8 mouse cellular contexts compared by ENCODE assay signal in the genomic region with DNA sequence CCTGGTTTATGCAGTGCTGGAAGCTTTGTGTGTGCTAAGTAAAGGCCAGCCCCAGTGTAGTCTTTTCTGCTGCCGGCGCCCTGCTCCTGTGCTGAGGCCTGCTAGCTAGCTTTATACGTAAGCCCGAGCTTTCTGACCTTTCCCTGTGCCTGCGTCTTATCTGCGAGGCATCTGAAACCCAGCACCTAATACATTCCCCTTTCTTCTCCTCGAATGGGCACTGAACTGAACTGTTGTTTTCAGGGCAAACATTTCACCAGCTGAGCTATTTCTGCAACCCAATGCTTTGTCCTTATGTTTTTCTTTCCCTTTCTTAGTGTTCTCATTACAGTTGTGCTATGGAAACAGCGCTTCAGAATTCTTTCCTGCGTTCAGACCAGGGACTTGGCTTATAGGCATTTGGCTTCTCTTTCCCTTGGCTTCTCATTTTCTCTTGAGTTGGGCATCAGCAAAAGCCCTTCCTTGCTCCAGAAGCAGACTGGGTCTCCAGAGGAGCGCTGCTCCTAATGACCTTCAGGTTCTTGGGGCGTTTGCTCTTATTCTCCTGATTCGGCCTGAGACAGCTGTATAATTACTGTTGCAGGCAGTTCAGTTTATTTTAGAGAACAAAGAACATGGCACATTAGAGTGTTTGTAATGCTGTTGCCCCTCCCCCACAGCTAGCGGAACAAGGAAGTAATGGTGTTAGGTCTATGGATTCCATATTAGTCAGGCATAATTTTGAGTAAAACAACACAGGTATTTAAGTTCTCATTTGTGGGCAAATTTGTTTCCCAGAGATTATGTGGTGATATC.
DNase-seq lines count a peak whose midpoint lies in the region; ATAC-seq lines count a peak whose summit lies in the region.

No protein-coding gene starts in this region.

- H3K27me3 ChIP-seq in forebrain, embryonic 10.5 days (ENCODE audit: poor library complexity, severe bottlenecking) = no peaks in the 10 kb centered on the region
- H3K27me3 ChIP-seq in kidney, embryonic 14.5 days (ENCODE audit: control insufficient read depth, insufficient read depth, low read length) = no peaks in the 10 kb centered on the region
- no peaks in the 10 kb centered on the region for H3K27me3 ChIP-seq in midbrain, embryonic 11.5 days (ENCODE audit: control insufficient read depth, insufficient read depth, low read length)

- H3K4me3 ChIP-seq in forebrain, embryonic 10.5 days = peak overlapping the region; percentile 12; the same call in 1 of the 2 replicates
- no peak overlapping the region for H3K4me3 ChIP-seq in kidney, embryonic 14.5 days (ENCODE audit: low read length)
- H3K4me3 ChIP-seq in midbrain, embryonic 11.5 days (ENCODE audit: low read depth, low read length) = no peak overlapping the region

- peaks cover 86% of the 10 kb centered on the region for H3K4me1 ChIP-seq in forebrain, embryonic 10.5 days
- peaks cover 60% of the 10 kb centered on the region for H3K4me1 ChIP-seq in kidney, embryonic 14.5 days (ENCODE audit: control insufficient read depth, insufficient read depth, low read length)
- peaks cover 49% of the 10 kb centered on the region for H3K4me1 ChIP-seq in midbrain, embryonic 11.5 days (ENCODE audit: control insufficient read depth, insufficient read depth, low read length)

- 27% methylated on average over 13 of the region's 13 CpGs for WGBS in forebrain, embryonic 10.5 days
- WGBS in kidney, embryonic 14.5 days = 16% methylated on average over 13 of the region's 13 CpGs
- 31% methylated on average over 13 of the region's 13 CpGs for WGBS in midbrain, embryonic 11.5 days

- peak; percentile 55 for DNase-seq in retina, postnatal 1 day
- no peak for DNase-seq in retina, embryonic 14.5 days (ENCODE audit: low spot score)
- DNase-seq in forebrain, embryonic 10.5 days (ENCODE audit: extremely low spot score, low spot score) = peak; percentile 25
- DNase-seq in midbrain, embryonic 11.5 days (ENCODE audit: low spot score, missing footprints) = peak; percentile 91
- no peak for DNase-seq in right cerebral cortex, adult 18-20 months
- DNase-seq in layer of hippocampus, postnatal 36 days = no peak
- DNase-seq in cerebellum, adult 9-10 months = no peak

- ATAC-seq in kidney, embryonic 14.5 days (ENCODE audit: low FRiP score, low TSS enrichment) = peak; percentile 66; the same call in 1 of the 2 replicates
- no peak for ATAC-seq in midbrain, embryonic 11.5 days (ENCODE audit: low FRiP score)

- no peaks in the 10 kb centered on the region for H3K9me3 ChIP-seq in forebrain, embryonic 10.5 days
- H3K9me3 ChIP-seq in kidney, embryonic 14.5 days (ENCODE audit: control insufficient read depth, low read length) = no peaks in the 10 kb centered on the region
- no peaks in the 10 kb centered on the region for H3K9me3 ChIP-seq in midbrain, embryonic 11.5 days (ENCODE audit: control insufficient read depth, low read length)

- H3K9ac ChIP-seq in kidney, embryonic 14.5 days (ENCODE audit: low read depth, low read length) = peak overlapping the region; percentile 0; the same call in 1 of the 2 replicates
- peak overlapping the region; percentile 21; the same call in 1 of the 2 replicates for H3K9ac ChIP-seq in midbrain, embryonic 11.5 days (ENCODE audit: low read length)

- peak overlapping the region; percentile 77 for H3K27ac ChIP-seq in forebrain, embryonic 10.5 days
- H3K27ac ChIP-seq in kidney, embryonic 14.5 days (ENCODE audit: low read depth, low read length) = peak overlapping the region; percentile 77
- H3K27ac ChIP-seq in midbrain, embryonic 11.5 days (ENCODE audit: low read depth, low read length) = peak overlapping the region; percentile 66; the same call in 1 of the 2 replicates

- no peak overlapping the region; the same call in 1 of the 2 replicates for H3K4me2 ChIP-seq in kidney, embryonic 14.5 days (replicated peaks; ENCODE audit: low read depth, low read length)
- no peak overlapping the region for H3K4me2 ChIP-seq in midbrain, embryonic 11.5 days

- H3K36me3 ChIP-seq in forebrain, embryonic 10.5 days (replicated peaks) = no peaks in the 10 kb centered on the region
- no peaks in the 10 kb centered on the region for H3K36me3 ChIP-seq in kidney, embryonic 14.5 days (ENCODE audit: control insufficient read depth, insufficient read depth, low read length)
- no peaks in the 10 kb centered on the region for H3K36me3 ChIP-seq in midbrain, embryonic 11.5 days (ENCODE audit: control insufficient read depth, insufficient read depth, low read length)

Comparison
In these comparisons a context has a peak if more than half of its experiments do, and no peak if none do; other contexts are left out.
1. DNase-seq: peak in retina, postnatal 1 day (single experiment), forebrain, embryonic 10.5 days (single experiment) and midbrain, embryonic 11.5 days (single experiment); none in retina, embryonic 14.5 days (single experiment), right cerebral cortex, adult 18-20 months (single experiment), layer of hippocampus, postnatal 36 days (0 of 2) and cerebellum, adult 9-10 months (single experiment).
2. Peak in every context shown above with its lines, with median percentiles within 50 percentile points of each other: H3K27ac ChIP-seq.